Mouse (Mus musculus): ENCODE measurements around the gene Ech1. TPM values are rescaled to one million over a fixed set of nuclear protein-coding genes. Genes with fewer than 3 reads are reported as not detected.

Gene Ech1
- polyA plus RNA-seq, 1 experiment from 2014 or later: 94.7 TPM

GRCm38 (mm10) chr7:28877856-28878255, 52.8 kb downstream of the Ech1 start:
- Histone ChIP-seq H3K9ac (ENCODE audit: low read length) (no peak overlapping the region), H3K4me2 (ENCODE audit: low read depth, severe bottlenecking) (no peak overlapping the region), H3K9me3 (ENCODE audit: control insufficient read depth, low read length) (no peaks in the 10 kb centered on the region), H3K36me3 (ENCODE audit: control insufficient read depth, insufficient read depth, low read length) (no peaks in the 10 kb centered on the region), H3K27ac (replicated peaks; ENCODE audit: low read depth, low read length) (no peak overlapping the region), H3K4me3 (ENCODE audit: low read depth, low read length) (no peak overlapping the region), H3K4me1 (ENCODE audit: control insufficient read depth, insufficient read depth, low read length) (no peaks in the 10 kb centered on the region), H3K27me3 (ENCODE audit: control insufficient read depth, insufficient read depth, low read length) (no peaks in the 10 kb centered on the region)
- ATAC-seq (ENCODE audit: insufficient number of reproducible peaks, low FRiP score, low TSS enrichment, low read depth) (no peak), DNase-seq (ENCODE audit: low spot score) (no peak)
- 85% methylated on average over 4 of the region's 4 CpGs for WGBS

GRCm38 (mm10) chr7:28879606-28880005, 54.6 kb downstream of the Ech1 start:
- 79% methylated on average over 7 of the region's 7 CpGs for WGBS
- no peak for ATAC-seq (ENCODE audit: insufficient number of reproducible peaks, low FRiP score, low TSS enrichment, low read depth)
- H3K4me2 ChIP-seq (ENCODE audit: low read depth, severe bottlenecking): no peak overlapping the region
- H3K27ac ChIP-seq (replicated peaks; ENCODE audit: low read depth, low read length): no peak overlapping the region
- no peak overlapping the region for H3K4me3 ChIP-seq (ENCODE audit: low read depth, low read length)
- no peak overlapping the region for H3K9ac ChIP-seq (ENCODE audit: low read length)
- no peak for DNase-seq (ENCODE audit: low spot score)
- no peaks in the 10 kb centered on the region for H3K4me1 ChIP-seq (ENCODE audit: control insufficient read depth, insufficient read depth, low read length)
- no peaks in the 10 kb centered on the region for H3K27me3 ChIP-seq (ENCODE audit: control insufficient read depth, insufficient read depth, low read length)
- no peaks in the 10 kb centered on the region for H3K9me3 ChIP-seq (ENCODE audit: control insufficient read depth, low read length)
- H3K36me3 ChIP-seq (ENCODE audit: control insufficient read depth, insufficient read depth, low read length): no peaks in the 10 kb centered on the region

- no peak for ATAC-seq (ENCODE audit: insufficient number of reproducible peaks, low FRiP score, low TSS enrichment, low read depth)
Observed at GRCm38 (mm10) chr7:28880554-28880953, 55.5 kb downstream of the Ech1 start.

GRCm38 (mm10) chr7:28881199-28881598, 56.2 kb downstream of the Ech1 start, which contains the start of gene Capn12:
TSS of gene Capn12 (plus strand) at chr7:28881422.
- Histone ChIP-seq H3K9ac (ENCODE audit: low read length) (no peak within 1 kb of the TSS), H3K9me3 (ENCODE audit: control insufficient read depth, low read length) (no peaks in the 10 kb centered on the region), H3K4me3 (ENCODE audit: low read depth, low read length) (no peak within 1 kb of the TSS), H3K27me3 (ENCODE audit: control insufficient read depth, insufficient read depth, low read length) (no peaks in the 10 kb centered on the region), H3K4me1 (ENCODE audit: control insufficient read depth, insufficient read depth, low read length) (no peaks in the 10 kb centered on the region), H3K27ac (replicated peaks; ENCODE audit: low read depth, low read length) (no peak within 1 kb of the TSS), H3K36me3 (ENCODE audit: control insufficient read depth, insufficient read depth, low read length) (no peaks in the 10 kb centered on the region), H3K4me2 (ENCODE audit: low read depth, severe bottlenecking) (no peak within 1 kb of the TSS)
- WGBS: 29% methylated on average over 13 of the region's 13 CpGs
- DNase-seq (ENCODE audit: low spot score): no peak
- no peak for ATAC-seq (ENCODE audit: insufficient number of reproducible peaks, low FRiP score, low TSS enrichment, low read depth)

More at GRCm38 (mm10) chr7:28880554-28880953, 55.5 kb downstream of the Ech1 start:
- H3K9me3 ChIP-seq (ENCODE audit: control insufficient read depth, low read length): no peaks in the 10 kb centered on the region
- DNase-seq (ENCODE audit: low spot score): no peak
- H3K4me2 ChIP-seq (ENCODE audit: low read depth, severe bottlenecking): no peak overlapping the region
- H3K27me3 ChIP-seq (ENCODE audit: control insufficient read depth, insufficient read depth, low read length): no peaks in the 10 kb centered on the region
- H3K36me3 ChIP-seq (ENCODE audit: control insufficient read depth, insufficient read depth, low read length): no peaks in the 10 kb centered on the region
- no peak overlapping the region for H3K27ac ChIP-seq (replicated peaks; ENCODE audit: low read depth, low read length)
- WGBS: 82% methylated on average over 10 of the region's 10 CpGs
- no peaks in the 10 kb centered on the region for H3K4me1 ChIP-seq (ENCODE audit: control insufficient read depth, insufficient read depth, low read length)
- H3K9ac ChIP-seq (ENCODE audit: low read length): no peak overlapping the region
- no peak overlapping the region for H3K4me3 ChIP-seq (ENCODE audit: low read depth, low read length)

Other genes with a start within 250 kb of the Ech1 start
- gene Samd4b, start 227.1 kb upstream of the Ech1 start, polyA plus RNA-seq (2014; fragmentation: Nextera tagmentation; extraction: Ambion mirVana): 37.5 and 37.6 TPM in 2 replicates
- gene Pak4, start 227.0 kb upstream of the Ech1 start, polyA plus RNA-seq (2014; fragmentation: Nextera tagmentation; extraction: Ambion mirVana): 37.4 and 44.5 TPM in 2 replicates
- not detected in 2 replicates for gene Acp7, start 193.9 kb upstream of the Ech1 start, polyA plus RNA-seq (2014; fragmentation: Nextera tagmentation; extraction: Ambion mirVana)
- gene Fbxo27, start 132.4 kb upstream of the Ech1 start, polyA plus RNA-seq (2014; fragmentation: Nextera tagmentation; extraction: Ambion mirVana): 5.9 and 6.2 TPM in 2 replicates
- 15.9 and 16.4 TPM in 2 replicates for gene Fbxo17, start 108.4 kb upstream of the Ech1 start, polyA plus RNA-seq (2014; fragmentation: Nextera tagmentation; extraction: Ambion mirVana)
- gene Mrps12, start 83.4 kb upstream of the Ech1 start, polyA plus RNA-seq (2014; fragmentation: Nextera tagmentation; extraction: Ambion mirVana): 146 and 156 TPM in 2 replicates
- gene Sars2, start 83.2 kb upstream of the Ech1 start, polyA plus RNA-seq (2014; fragmentation: Nextera tagmentation; extraction: Ambion mirVana): 34.9 and 35.8 TPM in 2 replicates
- not detected in 2 replicates for gene Ccer2, start 69.0 kb upstream of the Ech1 start, polyA plus RNA-seq (2014; fragmentation: Nextera tagmentation; extraction: Ambion mirVana)
- gene Sirt2, start 58.5 kb upstream of the Ech1 start, polyA plus RNA-seq (2014; fragmentation: Nextera tagmentation; extraction: Ambion mirVana): 68.8 and 69.8 TPM in 2 replicates
- 40.3 and 44.4 TPM in 2 replicates for gene Nfkbib, start 57.7 kb upstream of the Ech1 start, polyA plus RNA-seq (2014; fragmentation: Nextera tagmentation; extraction: Ambion mirVana)
- 2.0 and 3.2 TPM in 2 replicates for gene Rinl, start 36.2 kb upstream of the Ech1 start, polyA plus RNA-seq (2014; fragmentation: Nextera tagmentation; extraction: Ambion mirVana)
- gene Hnrnpl, start 16.7 kb upstream of the Ech1 start, polyA plus RNA-seq (2014; fragmentation: Nextera tagmentation; extraction: Ambion mirVana): 362 and 390 TPM in 2 replicates
- 1.9 and 2.2 TPM in 2 replicates for gene Lgals4, start 8.6 kb downstream of the Ech1 start, polyA plus RNA-seq (2014; fragmentation: Nextera tagmentation; extraction: Ambion mirVana)
- 1.3 and 2.6 TPM in 2 replicates for gene Lgals7, start 38.6 kb downstream of the Ech1 start, polyA plus RNA-seq (2014; fragmentation: Nextera tagmentation; extraction: Ambion mirVana)
- gene Capn12, start 56.2 kb downstream of the Ech1 start, polyA plus RNA-seq (2014; fragmentation: Nextera tagmentation; extraction: Ambion mirVana): 0.59 and 0.62 TPM in 2 replicates
- 208 and 213 TPM in 2 replicates for gene Actn4, start 137.1 kb downstream of the Ech1 start, polyA plus RNA-seq (2014; fragmentation: Nextera tagmentation; extraction: Ambion mirVana)
- 463 and 476 TPM in 2 replicates for gene Eif3k, start 156.6 kb downstream of the Ech1 start, polyA plus RNA-seq (2014; fragmentation: Nextera tagmentation; extraction: Ambion mirVana)
- 10.5 and 12.1 TPM in 2 replicates for gene Map4k1, start 156.8 kb downstream of the Ech1 start, polyA plus RNA-seq (2014; fragmentation: Nextera tagmentation; extraction: Ambion mirVana)

All from limb, embryonic 11.5 days (tissue).